Mouse (Mus musculus): Measurements from ENCODE around the gene Ubl4b. TPM values are rescaled to one million over a fixed set of nuclear protein-coding genes. Genes with fewer than 3 reads are reported as not detected.

The Ubl4b gene
- polyA plus RNA-seq, 2 experiments, result 0.31 TPM; not detected in 1

DNA sequence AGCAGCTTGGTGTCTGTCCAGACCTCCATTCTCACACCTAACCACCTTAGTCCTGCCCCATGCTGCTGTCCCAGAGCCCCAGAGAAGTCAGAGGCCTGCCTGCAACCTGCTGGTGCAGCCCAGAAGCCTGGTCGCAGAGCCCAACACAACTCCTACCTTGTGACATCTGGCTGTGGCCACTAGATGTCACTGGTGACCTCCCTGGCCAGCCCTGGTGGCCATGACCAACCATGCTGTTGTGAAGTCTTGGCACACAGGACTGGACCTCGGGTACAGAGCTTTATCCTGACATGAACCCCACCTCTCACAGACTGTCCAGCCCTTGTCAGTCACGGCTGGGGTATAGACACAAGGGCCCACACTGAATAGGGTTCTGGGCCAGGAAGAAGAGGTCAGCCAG lies 4.3 kb upstream of the Ubl4b start:
- ATAC-seq (ENCODE audit: low FRiP score, low read depth) (peak; percentile 58; the same call in 1 of the 2 replicates), DNase-seq (ENCODE audit: low spot score) (no peak)
- no peaks in the 10 kb centered on the region for H3K27me3 ChIP-seq (ENCODE audit: control insufficient read depth, insufficient read depth, low read length)
- H3K9ac ChIP-seq (ENCODE audit: low read depth, low read length, severe bottlenecking), result no peak overlapping the region
- no peak for TF ChIP-seq POLR2A (IDR thresholded peaks at IDR 0.05; ENCODE audit: borderline replicate concordance, extremely low read depth, insufficient read depth, insufficient read length)
- H3K27ac ChIP-seq (replicated peaks; ENCODE audit: low read depth, low read length), result no peak overlapping the region
- H3K4me1 ChIP-seq (ENCODE audit: control insufficient read depth, insufficient read depth, low read length), result peaks cover 6% of the 10 kb centered on the region
- no peak overlapping the region for H3K4me2 ChIP-seq (replicated peaks; ENCODE audit: low read depth, low read length, severe bottlenecking)
- H3K36me3 ChIP-seq (ENCODE audit: control insufficient read depth, insufficient read depth, low read length), result no peaks in the 10 kb centered on the region
- no peaks in the 10 kb centered on the region for H3K9me3 ChIP-seq (ENCODE audit: control insufficient read depth, low read length)
- H3K4me3 ChIP-seq (replicated peaks; ENCODE audit: low read length), result no peak overlapping the region
- 7% methylated on average over 3 of the region's 3 CpGs for WGBS

DNA sequence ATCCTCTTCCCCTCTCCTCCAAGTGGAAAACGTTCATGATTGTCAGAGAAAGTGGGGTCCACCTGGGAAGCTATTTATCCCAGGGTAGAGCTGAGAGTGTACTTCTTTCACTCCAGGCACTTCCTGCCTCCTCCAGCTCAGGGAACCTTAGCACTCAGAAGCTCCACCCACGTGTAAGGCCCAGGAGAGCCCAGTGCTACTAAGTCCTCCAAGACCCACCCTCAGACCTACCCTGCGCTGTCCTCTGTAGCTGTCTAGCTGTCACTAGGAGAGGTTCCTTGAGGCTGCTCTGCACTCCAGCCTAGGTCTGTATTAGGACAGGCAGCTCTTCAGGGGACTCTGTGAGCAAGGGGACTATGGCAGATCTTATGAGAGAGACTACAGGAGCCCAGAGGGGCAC lies 3.9 kb upstream of the Ubl4b start:
- Histone ChIP-seq H3K4me2 (replicated peaks; ENCODE audit: low read depth, low read length, severe bottlenecking) (no peak overlapping the region), H3K27me3 (ENCODE audit: control insufficient read depth, insufficient read depth, low read length) (no peaks in the 10 kb centered on the region), H3K36me3 (ENCODE audit: control insufficient read depth, insufficient read depth, low read length) (no peaks in the 10 kb centered on the region), H3K27ac (replicated peaks; ENCODE audit: low read depth, low read length) (no peak overlapping the region), H3K9me3 (ENCODE audit: control insufficient read depth, low read length) (no peaks in the 10 kb centered on the region), H3K9ac (ENCODE audit: low read depth, low read length, severe bottlenecking) (no peak overlapping the region), H3K4me1 (ENCODE audit: control insufficient read depth, insufficient read depth, low read length) (peaks cover 4% of the 10 kb centered on the region), H3K4me3 (replicated peaks; ENCODE audit: low read length) (no peak overlapping the region)
- WGBS, result 27% methylated on average over 3 of the region's 3 CpGs
- DNase-seq (ENCODE audit: low spot score) (no peak), ATAC-seq (ENCODE audit: low FRiP score, low read depth) (no peak)
- TF ChIP-seq POLR2A (IDR thresholded peaks at IDR 0.05; ENCODE audit: borderline replicate concordance, extremely low read depth, insufficient read depth, insufficient read length), result no peak

- no peak overlapping the region for H3K9ac ChIP-seq (ENCODE audit: low read depth, low read length, severe bottlenecking)
- no peak for TF ChIP-seq POLR2A (IDR thresholded peaks at IDR 0.05; ENCODE audit: borderline replicate concordance, extremely low read depth, insufficient read depth, insufficient read length)
- 72% methylated on average over 17 of the region's 17 CpGs for WGBS
- DNase-seq (ENCODE audit: low spot score) (peak; percentile 70), ATAC-seq (ENCODE audit: low FRiP score, low read depth) (peak; percentile 39; the same call in 1 of the 2 replicates)
- no peaks in the 10 kb centered on the region for H3K9me3 ChIP-seq (ENCODE audit: control insufficient read depth, low read length)
- no peaks in the 10 kb centered on the region for H3K27me3 ChIP-seq (ENCODE audit: control insufficient read depth, insufficient read depth, low read length)
- no peaks in the 10 kb centered on the region for H3K36me3 ChIP-seq (ENCODE audit: control insufficient read depth, insufficient read depth, low read length)
- no peak overlapping the region for H3K27ac ChIP-seq (replicated peaks; ENCODE audit: low read depth, low read length)
- no peak overlapping the region for H3K4me2 ChIP-seq (replicated peaks; ENCODE audit: low read depth, low read length, severe bottlenecking)
- peaks cover 14% of the 10 kb centered on the region for H3K4me1 ChIP-seq (ENCODE audit: control insufficient read depth, insufficient read depth, low read length)
- H3K4me3 ChIP-seq (replicated peaks; ENCODE audit: low read length), result no peak overlapping the region
These were observed 4.3 kb downstream of the Ubl4b start for GRCm38 (mm10) chr3:107550409-107551049.

- no peaks in the 10 kb centered on the region for H3K36me3 ChIP-seq (ENCODE audit: control insufficient read depth, insufficient read depth, low read length)
- H3K4me1 ChIP-seq (ENCODE audit: control insufficient read depth, insufficient read depth, low read length), result peaks cover 22% of the 10 kb centered on the region
- ATAC-seq (ENCODE audit: low FRiP score, low read depth) (no peak), DNase-seq (ENCODE audit: low spot score) (no peak)
- no peak for TF ChIP-seq POLR2A (IDR thresholded peaks at IDR 0.05; ENCODE audit: borderline replicate concordance, extremely low read depth, insufficient read depth, insufficient read length)
- no peak overlapping the region for H3K27ac ChIP-seq (replicated peaks; ENCODE audit: low read depth, low read length)
- H3K4me3 ChIP-seq (replicated peaks; ENCODE audit: low read length), result no peak overlapping the region
- no peaks in the 10 kb centered on the region for H3K27me3 ChIP-seq (ENCODE audit: control insufficient read depth, insufficient read depth, low read length)
- no peak overlapping the region for H3K9ac ChIP-seq (ENCODE audit: low read depth, low read length, severe bottlenecking)
- 41% methylated on average over 2 of the region's 2 CpGs for WGBS
- H3K9me3 ChIP-seq (ENCODE audit: control insufficient read depth, low read length), result no peaks in the 10 kb centered on the region
- H3K4me2 ChIP-seq (replicated peaks; ENCODE audit: low read depth, low read length, severe bottlenecking), result no peak overlapping the region
These were observed 7.9 kb downstream of the Ubl4b start for GRCm38 (mm10) chr3:107546956-107547355.

DNA sequence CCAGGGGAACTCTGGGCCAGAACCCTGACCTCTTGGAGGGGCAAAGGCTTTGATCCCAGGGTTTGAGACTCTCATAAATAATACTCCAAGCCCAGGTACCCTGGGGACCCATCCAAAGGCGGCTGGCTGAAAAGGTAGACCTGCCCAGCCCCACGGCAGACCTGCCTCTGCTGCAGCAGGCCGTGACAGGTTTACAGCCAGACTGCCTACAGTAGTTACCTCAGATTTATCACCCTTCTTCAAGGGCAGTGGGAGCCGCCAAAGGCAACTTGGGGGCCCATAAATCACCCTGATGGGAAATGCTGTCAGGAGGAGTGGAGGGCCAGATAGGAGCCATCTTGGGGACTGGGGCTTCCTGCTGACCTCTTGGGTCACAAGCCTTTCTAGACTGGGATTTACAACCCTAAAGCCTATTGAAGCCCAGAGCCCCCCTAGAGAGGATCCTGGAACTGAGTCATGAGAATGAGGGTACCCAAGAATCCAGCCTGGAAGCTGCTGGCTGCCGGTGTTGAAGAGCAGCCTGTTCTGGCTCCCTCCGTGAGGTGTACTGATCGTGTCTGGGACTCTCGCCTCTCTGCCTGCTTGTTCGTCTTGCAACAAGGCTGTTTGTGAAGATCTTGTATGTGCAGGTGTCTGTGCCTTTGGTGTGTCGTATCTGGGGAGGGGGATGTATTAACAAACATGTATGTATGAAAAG lies 9.0 kb downstream of the Ubl4b start:
- no peak overlapping the region for H3K4me2 ChIP-seq (replicated peaks; ENCODE audit: low read depth, low read length, severe bottlenecking)
- WGBS, result 20% methylated on average over 10 of the region's 10 CpGs
- no peak for TF ChIP-seq POLR2A (IDR thresholded peaks at IDR 0.05; ENCODE audit: borderline replicate concordance, extremely low read depth, insufficient read depth, insufficient read length)

More for the DNA sequence above, 9.0 kb downstream of the Ubl4b start:
- ATAC-seq (ENCODE audit: low FRiP score, low read depth) (peak; percentile 45; the same call in 1 of the 2 replicates), DNase-seq (ENCODE audit: low spot score) (no peak)
- Histone ChIP-seq H3K36me3 (ENCODE audit: control insufficient read depth, insufficient read depth, low read length) (no peaks in the 10 kb centered on the region), H3K4me1 (ENCODE audit: control insufficient read depth, insufficient read depth, low read length) (peaks cover 22% of the 10 kb centered on the region), H3K27me3 (ENCODE audit: control insufficient read depth, insufficient read depth, low read length) (no peaks in the 10 kb centered on the region), H3K27ac (replicated peaks; ENCODE audit: low read depth, low read length) (0 out of 2 replicates have a peak overlapping the region, but pooled peaks have one; percentile 20), H3K9ac (ENCODE audit: low read depth, low read length, severe bottlenecking) (no peak overlapping the region), H3K4me3 (replicated peaks; ENCODE audit: low read length) (no peak overlapping the region), H3K9me3 (ENCODE audit: control insufficient read depth, low read length) (no peaks in the 10 kb centered on the region)

Measured in limb, embryonic 14.5 days (tissue).